Mouse (Mus musculus): ENCODE data around the gene Sectm1a. TPM values are rescaled to one million over a fixed set of nuclear protein-coding genes. Genes with fewer than 3 reads are reported as not detected.
"Not testable (repeated sequence)": the region's sequence is repeated elsewhere in the genome, so short reads cannot be mapped to it uniquely, and the experiment has no call there.

Sectm1a gene
- polyA plus RNA-seq, 1 experiment from 2014 or later = not detected

GRCm38 (mm10) chr11:121060401-121061067, 20.5 kb downstream of the Sectm1a start:
- H3K9me3 ChIP-seq; H3K9ac ChIP-seq (replicated peaks); H3K27ac ChIP-seq; H3K36me3 ChIP-seq; H3K4me2 ChIP-seq; H3K27me3 ChIP-seq; ATAC-seq (ENCODE audit: insufficient number of reproducible peaks, insufficient read depth, low FRiP score, low TSS enrichment, low read depth); H3K4me1 ChIP-seq (replicated peaks); H3K4me3 ChIP-seq (replicated peaks): not testable (repeated sequence)
- 93% methylated on average over 6 of the region's 6 CpGs for WGBS

DNA sequence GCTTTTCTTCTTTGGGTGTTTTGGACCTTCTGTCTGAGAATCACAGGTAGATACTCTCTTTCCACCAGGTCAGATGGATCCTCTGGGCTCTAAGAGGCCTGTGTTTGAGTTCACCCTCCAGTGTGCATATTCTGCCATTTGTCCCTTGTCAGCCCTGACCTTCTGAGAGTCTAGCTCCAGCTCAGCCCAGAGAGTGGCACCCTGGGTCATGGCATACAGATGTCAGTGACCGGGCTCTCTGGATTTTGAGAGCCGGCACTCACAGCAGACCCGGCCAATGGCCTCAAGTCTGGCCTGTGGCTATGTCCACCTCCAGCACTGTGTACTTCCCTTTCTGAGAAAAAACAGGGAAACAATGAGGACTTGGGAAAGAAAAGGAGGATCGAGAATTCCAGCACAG, 21.5 kb downstream of the Sectm1a start:
- no peak overlapping the region for H3K4me2 ChIP-seq
- 92% methylated on average over 4 of the region's 4 CpGs for WGBS
- H3K4me1 ChIP-seq (replicated peaks) = no peaks in the 10 kb centered on the region
- no peak overlapping the region for H3K4me3 ChIP-seq (replicated peaks)
- no peaks in the 10 kb centered on the region for H3K36me3 ChIP-seq
- H3K9ac ChIP-seq (replicated peaks) = no peak overlapping the region
- no peaks in the 10 kb centered on the region for H3K27me3 ChIP-seq
- no peaks in the 10 kb centered on the region for H3K9me3 ChIP-seq
- no peak overlapping the region for H3K27ac ChIP-seq
- ATAC-seq (ENCODE audit: insufficient number of reproducible peaks, insufficient read depth, low FRiP score, low TSS enrichment, low read depth) = no peak

GRCm38 (mm10) chr11:121058956-121059355, 22.1 kb downstream of the Sectm1a start:
- H3K9me3 ChIP-seq = no peaks in the 10 kb centered on the region
- H3K9ac ChIP-seq (replicated peaks) = no peak overlapping the region
- H3K36me3 ChIP-seq = no peaks in the 10 kb centered on the region
- no peak for ATAC-seq (ENCODE audit: insufficient number of reproducible peaks, insufficient read depth, low FRiP score, low TSS enrichment, low read depth)
- 83% methylated on average over 4 of the region's 4 CpGs for WGBS
- no peak overlapping the region for H3K27ac ChIP-seq
- H3K27me3 ChIP-seq = no peaks in the 10 kb centered on the region
- no peak overlapping the region for H3K4me3 ChIP-seq (replicated peaks)
- no peaks in the 10 kb centered on the region for H3K4me1 ChIP-seq (replicated peaks)
- H3K4me2 ChIP-seq = no peak overlapping the region

DNA sequence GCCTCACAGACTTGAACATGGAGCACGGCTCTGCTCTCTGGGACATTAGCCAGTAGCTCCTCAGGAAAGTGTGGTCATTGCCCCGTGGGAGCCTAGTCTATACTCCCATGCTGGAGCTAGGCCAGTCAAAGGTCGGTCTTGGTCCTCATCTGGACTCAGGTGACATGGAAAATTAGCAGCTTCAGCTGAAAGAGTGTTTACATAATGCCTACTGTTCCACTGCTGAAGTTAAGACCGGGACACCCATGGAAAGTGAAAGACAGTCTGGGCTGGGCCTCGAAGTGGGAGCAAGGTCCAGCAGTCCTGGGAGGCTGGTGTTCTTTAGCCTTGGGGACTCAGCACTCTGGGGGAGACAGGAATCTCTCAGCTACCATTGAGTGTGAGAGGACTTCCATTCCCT, 22.9 kb downstream of the Sectm1a start:
- 75% methylated on average over 5 of the region's 5 CpGs for WGBS
- no peak for ATAC-seq (ENCODE audit: insufficient number of reproducible peaks, insufficient read depth, low FRiP score, low TSS enrichment, low read depth)
- no peak overlapping the region for H3K27ac ChIP-seq
- H3K4me1 ChIP-seq (replicated peaks) = no peaks in the 10 kb centered on the region
- H3K9ac ChIP-seq (replicated peaks) = no peak overlapping the region
- no peak overlapping the region for H3K4me2 ChIP-seq
- no peaks in the 10 kb centered on the region for H3K9me3 ChIP-seq
- H3K36me3 ChIP-seq = no peaks in the 10 kb centered on the region
- no peaks in the 10 kb centered on the region for H3K27me3 ChIP-seq
- H3K4me3 ChIP-seq (replicated peaks) = no peak overlapping the region

- H3K36me3 ChIP-seq = no peaks in the 10 kb centered on the region
- no peak overlapping the region for H3K4me2 ChIP-seq
- no peaks in the 10 kb centered on the region for H3K27me3 ChIP-seq
- no peaks in the 10 kb centered on the region for H3K4me1 ChIP-seq (replicated peaks)
- no peak overlapping the region for H3K27ac ChIP-seq
- ATAC-seq (ENCODE audit: insufficient number of reproducible peaks, insufficient read depth, low FRiP score, low TSS enrichment, low read depth) = no peak
- no peak overlapping the region for H3K9ac ChIP-seq (replicated peaks)
- WGBS = 60% methylated on average over 7 of the region's 7 CpGs
- H3K9me3 ChIP-seq = no peaks in the 10 kb centered on the region
- H3K4me3 ChIP-seq (replicated peaks) = no peak overlapping the region
Measured at GRCm38 (mm10) chr11:121056536-121057236, 24.3 kb downstream of the Sectm1a start.

DNA sequence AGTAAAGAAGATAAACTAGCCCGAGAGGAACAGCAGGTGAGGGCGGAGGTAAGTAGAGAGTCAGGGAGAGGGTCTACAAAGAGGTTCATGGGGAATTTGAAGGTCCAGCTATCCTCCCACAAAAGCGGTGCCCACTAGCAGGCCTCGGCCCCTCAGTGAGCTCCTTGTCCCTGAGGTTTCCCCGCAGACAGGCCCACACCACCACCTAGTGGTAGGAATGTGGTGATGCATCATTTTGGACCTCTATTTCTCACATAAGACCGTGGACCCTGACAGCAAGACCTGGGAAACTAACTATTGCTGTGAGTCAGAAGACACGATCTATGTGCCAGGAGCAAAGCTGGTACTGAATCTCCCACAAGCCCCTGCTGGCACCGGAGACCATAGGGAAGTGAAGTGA, 27.5 kb downstream of the Sectm1a start:
- Histone ChIP-seq H3K4me1 (replicated peaks) (no peaks in the 10 kb centered on the region), H3K27me3 (no peaks in the 10 kb centered on the region), H3K27ac (no peak overlapping the region), H3K9me3 (no peaks in the 10 kb centered on the region), H3K9ac (replicated peaks) (no peak overlapping the region), H3K4me2 (no peak overlapping the region), H3K36me3 (no peaks in the 10 kb centered on the region), H3K4me3 (replicated peaks) (no peak overlapping the region)
- no peak for ATAC-seq (ENCODE audit: insufficient number of reproducible peaks, insufficient read depth, low FRiP score, low TSS enrichment, low read depth)
- 17% methylated on average over 8 of the region's 8 CpGs for WGBS

DNA sequence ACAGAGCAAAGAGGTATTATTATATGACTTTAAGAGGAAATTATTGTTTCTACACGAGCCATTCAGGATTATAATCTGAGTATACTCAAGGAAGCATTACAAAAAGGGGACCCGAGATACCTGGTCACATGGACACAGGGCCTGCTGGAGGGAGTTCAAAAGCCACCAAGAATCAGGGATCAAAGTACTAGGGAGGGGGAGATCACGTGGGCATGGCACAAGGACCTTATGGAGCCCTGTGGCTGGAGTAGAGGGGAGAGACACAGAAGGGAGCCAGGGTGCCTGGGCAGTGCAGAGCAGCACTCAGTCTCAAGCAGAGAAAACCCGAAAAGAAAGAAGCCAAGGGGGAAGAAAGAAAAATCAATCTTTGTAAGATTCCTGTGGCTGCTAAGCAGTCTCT, 28.6 kb downstream of the Sectm1a start:
- 62% methylated on average over 4 of the region's 4 CpGs for WGBS
- Histone ChIP-seq H3K9ac (replicated peaks) (no peak overlapping the region), H3K27ac (no peak overlapping the region), H3K36me3 (no peaks in the 10 kb centered on the region), H3K9me3 (no peaks in the 10 kb centered on the region), H3K4me2 (no peak overlapping the region), H3K4me1 (replicated peaks) (no peaks in the 10 kb centered on the region), H3K4me3 (replicated peaks) (no peak overlapping the region), H3K27me3 (no peaks in the 10 kb centered on the region)
- ATAC-seq (ENCODE audit: insufficient number of reproducible peaks, insufficient read depth, low FRiP score, low TSS enrichment, low read depth) = no peak

DNA sequence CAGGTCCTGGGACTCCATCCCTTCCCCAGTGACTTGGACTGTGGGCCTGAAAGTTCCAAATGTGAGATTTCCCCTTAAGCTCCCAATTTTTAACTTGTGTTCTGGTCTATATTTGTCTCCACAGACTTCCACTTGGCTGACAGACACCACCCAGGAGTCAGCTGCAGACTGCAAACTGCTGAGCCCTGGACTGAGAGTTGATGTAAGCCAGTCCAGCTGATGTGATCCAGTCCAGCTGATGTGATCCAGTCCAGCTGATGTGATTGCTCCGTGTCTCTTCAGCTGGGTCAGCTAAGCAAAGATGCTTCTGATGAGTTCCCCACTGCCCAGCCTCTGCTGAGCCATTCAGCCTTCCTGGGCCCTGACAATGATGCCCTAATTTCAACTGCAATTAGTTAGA, 29.2 kb downstream of the Sectm1a start:
- no peaks in the 10 kb centered on the region for H3K4me1 ChIP-seq (replicated peaks)
- H3K9ac ChIP-seq (replicated peaks) = no peak overlapping the region
- H3K27me3 ChIP-seq = no peaks in the 10 kb centered on the region
- ATAC-seq (ENCODE audit: insufficient number of reproducible peaks, insufficient read depth, low FRiP score, low TSS enrichment, low read depth) = no peak
- no peak overlapping the region for H3K27ac ChIP-seq
- no peaks in the 10 kb centered on the region for H3K36me3 ChIP-seq
- no peak overlapping the region for H3K4me3 ChIP-seq (replicated peaks)
- no peaks in the 10 kb centered on the region for H3K9me3 ChIP-seq
- no peak overlapping the region for H3K4me2 ChIP-seq
- 58% methylated on average over 1 of the region's 1 CpGs for WGBS

DNA sequence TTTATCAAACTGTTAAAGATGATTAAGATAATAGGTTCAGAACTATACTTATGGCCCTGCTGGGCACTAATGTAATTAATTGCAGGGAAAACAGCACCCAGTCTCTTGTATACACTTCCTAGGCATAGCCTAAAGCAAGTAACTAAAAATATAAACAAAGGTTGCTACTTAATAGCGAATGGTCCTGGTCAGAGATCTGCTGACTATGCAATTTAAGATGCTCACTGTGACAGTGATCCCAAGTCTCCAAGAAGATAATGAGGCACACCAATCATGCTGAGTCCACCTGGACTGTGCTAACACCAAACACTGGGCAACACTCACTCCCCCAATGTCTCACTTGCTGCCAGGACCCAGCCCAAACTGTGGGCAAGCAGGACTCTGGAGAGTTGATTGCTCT, 31.2 kb downstream of the Sectm1a start:
- H3K27me3 ChIP-seq = no peaks in the 10 kb centered on the region
- no peaks in the 10 kb centered on the region for H3K4me1 ChIP-seq (replicated peaks)
- no peak overlapping the region for H3K27ac ChIP-seq
- no peak overlapping the region for H3K4me2 ChIP-seq
- H3K4me3 ChIP-seq (replicated peaks) = no peak overlapping the region
- no peaks in the 10 kb centered on the region for H3K9me3 ChIP-seq
- no peaks in the 10 kb centered on the region for H3K36me3 ChIP-seq
- 61% methylated on average over 1 of the region's 1 CpGs for WGBS
- no peak for ATAC-seq (ENCODE audit: insufficient number of reproducible peaks, insufficient read depth, low FRiP score, low TSS enrichment, low read depth)
- no peak overlapping the region for H3K9ac ChIP-seq (replicated peaks)

GRCm38 (mm10) chr11:121047826-121048399, 33.1 kb downstream of the Sectm1a start:
- H3K27ac ChIP-seq = no peak overlapping the region
- no peak overlapping the region for H3K4me3 ChIP-seq (replicated peaks)
- no peaks in the 10 kb centered on the region for H3K4me1 ChIP-seq (replicated peaks)
- no peaks in the 10 kb centered on the region for H3K27me3 ChIP-seq
- H3K4me2 ChIP-seq = no peak overlapping the region
- WGBS = 18% methylated on average over 2 of the region's 2 CpGs
- H3K9me3 ChIP-seq = no peaks in the 10 kb centered on the region
- H3K9ac ChIP-seq (replicated peaks) = no peak overlapping the region
- no peak for ATAC-seq (ENCODE audit: insufficient number of reproducible peaks, insufficient read depth, low FRiP score, low TSS enrichment, low read depth)
- no peaks in the 10 kb centered on the region for H3K36me3 ChIP-seq

DNA sequence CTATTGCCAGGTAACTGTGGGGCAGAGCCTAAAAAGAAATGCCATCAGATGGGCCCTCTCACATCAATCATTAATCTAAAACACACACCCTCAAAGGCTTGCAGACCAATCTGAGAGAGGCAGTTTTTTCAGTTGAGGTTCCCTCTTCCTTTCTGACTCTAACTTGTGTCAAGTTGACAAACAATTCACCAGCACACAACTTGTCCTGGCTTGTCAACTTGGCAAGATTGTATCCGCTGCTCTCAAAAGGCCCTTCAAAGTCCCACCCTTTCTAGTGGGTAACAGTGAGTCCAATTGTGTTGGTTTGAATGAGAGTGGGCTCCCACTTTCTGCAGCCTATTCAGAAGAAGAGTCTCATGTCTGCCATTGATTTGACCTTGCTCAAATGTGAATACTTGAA, 35.7 kb downstream of the Sectm1a start:
- Histone ChIP-seq H3K9ac (replicated peaks) (no peak overlapping the region), H3K4me2 (no peak overlapping the region), H3K4me3 (replicated peaks) (no peak overlapping the region), H3K36me3 (no peaks in the 10 kb centered on the region), H3K27me3 (no peaks in the 10 kb centered on the region), H3K4me1 (replicated peaks) (no peaks in the 10 kb centered on the region), H3K9me3 (no peaks in the 10 kb centered on the region), H3K27ac (no peak overlapping the region)
- no peak for ATAC-seq (ENCODE audit: insufficient number of reproducible peaks, insufficient read depth, low FRiP score, low TSS enrichment, low read depth)
- 82% methylated on average over 1 of the region's 1 CpGs for WGBS
